Mouse (Mus musculus): ENCODE results near the gene Rbpj. TPM values are rescaled to one million over a fixed set of nuclear protein-coding genes. Genes with fewer than 3 reads are reported as not detected.

Gene Rbpj
- polyA plus RNA-seq, 1 experiment: 16.0 TPM

GRCm38 (mm10) chr5:53496846-53497549 lies 31.0 kb downstream of the Rbpj start:
- no peak overlapping the region for H3K4me3 ChIP-seq
- no peaks in the 10 kb centered on the region for H3K27me3 ChIP-seq (ENCODE audit: control insufficient read depth, insufficient read depth, insufficient read length)
- no peaks in the 10 kb centered on the region for H3K36me3 ChIP-seq (ENCODE audit: control insufficient read depth, insufficient read depth)
- no peak overlapping the region for H3K4me2 ChIP-seq (ENCODE audit: low read depth)
- no peak for TF ChIP-seq TCF12 (IDR thresholded peaks at IDR 0.05; ENCODE audit: insufficient read depth, poor library complexity, severe bottlenecking)
- TF ChIP-seq USF1 (IDR thresholded peaks at IDR 0.05; ENCODE audit: low read depth): no peak
- TF ChIP-seq TCF3 (IDR thresholded peaks at IDR 0.05; ENCODE audit: insufficient read length, low read depth): no peak
- TF ChIP-seq CEBPB (IDR thresholded peaks at IDR 0.05; ENCODE audit: insufficient read depth, poor library complexity, severe bottlenecking): no peak
- no peak for TF ChIP-seq REST (IDR thresholded peaks at IDR 0.05; ENCODE audit: insufficient read depth, insufficient read length)
- no peak for TF ChIP-seq POLR2A (IDR thresholded peaks at IDR 0.05; ENCODE audit: insufficient read length, low read depth)
- TF ChIP-seq MYOG (IDR thresholded peaks at IDR 0.05; ENCODE audit: control insufficient read depth in 1 of 3, insufficient read depth in 1 of 3, insufficient read length in 2 of 3, low read depth in 2 of 3): no peak
- no peak for TF ChIP-seq POLR2AphosphoS2 (IDR thresholded peaks at IDR 0.05; ENCODE audit: insufficient read length, low read depth)
- TF ChIP-seq SRF (IDR thresholded peaks at IDR 0.05; ENCODE audit: control insufficient read depth, insufficient read length, low read depth): no peak
- no peak for TF ChIP-seq MAX (IDR thresholded peaks at IDR 0.05; ENCODE audit: low read depth)
- no peak for TF ChIP-seq E2F4 (IDR thresholded peaks at IDR 0.05; ENCODE audit: insufficient read depth)
- no peak for TF ChIP-seq MYOD1 (IDR thresholded peaks at IDR 0.05; ENCODE audit: control insufficient read depth in 1 of 3, insufficient read length in 2 of 3, low read depth in 2 of 3)
- H3ac ChIP-seq (ENCODE audit: control insufficient read depth, insufficient read length): no peak overlapping the region
- H3K79me2 ChIP-seq (ENCODE audit: control insufficient read depth, insufficient read depth): no peaks in the 10 kb centered on the region

- Histone ChIP-seq H3K4me3 (no peak overlapping the region), H3K36me3 (ENCODE audit: control insufficient read depth, insufficient read depth) (no peaks in the 10 kb centered on the region), H3ac (ENCODE audit: control insufficient read depth, insufficient read length) (no peak overlapping the region), H3K79me2 (ENCODE audit: control insufficient read depth, insufficient read depth) (no peaks in the 10 kb centered on the region), H3K27me3 (ENCODE audit: control insufficient read depth, insufficient read depth, insufficient read length) (no peaks in the 10 kb centered on the region), H3K4me2 (ENCODE audit: low read depth) (no peak overlapping the region)
- TF ChIP-seq MYOG (IDR thresholded peaks at IDR 0.05; ENCODE audit: control insufficient read depth in 1 of 3, insufficient read depth in 1 of 3, insufficient read length in 2 of 3, low read depth in 2 of 3) (no peak), E2F4 (IDR thresholded peaks at IDR 0.05; ENCODE audit: insufficient read depth) (no peak), TCF3 (IDR thresholded peaks at IDR 0.05; ENCODE audit: insufficient read length, low read depth) (no peak), POLR2A (IDR thresholded peaks at IDR 0.05; ENCODE audit: insufficient read length, low read depth) (no peak), REST (IDR thresholded peaks at IDR 0.05; ENCODE audit: insufficient read depth, insufficient read length) (no peak), TCF12 (IDR thresholded peaks at IDR 0.05; ENCODE audit: insufficient read depth, poor library complexity, severe bottlenecking) (no peak), MAX (IDR thresholded peaks at IDR 0.05; ENCODE audit: low read depth) (no peak), CEBPB (IDR thresholded peaks at IDR 0.05; ENCODE audit: insufficient read depth, poor library complexity, severe bottlenecking) (no peak), USF1 (IDR thresholded peaks at IDR 0.05; ENCODE audit: low read depth) (no peak), POLR2AphosphoS2 (IDR thresholded peaks at IDR 0.05; ENCODE audit: insufficient read length, low read depth) (no peak), MYOD1 (IDR thresholded peaks at IDR 0.05; ENCODE audit: control insufficient read depth in 1 of 3, insufficient read length in 2 of 3, low read depth in 2 of 3) (no peak), SRF (IDR thresholded peaks at IDR 0.05; ENCODE audit: control insufficient read depth, insufficient read length, low read depth) (no peak)
These were observed 33.6 kb downstream of the Rbpj start for GRCm38 (mm10) chr5:53499571-53499970.

- Histone ChIP-seq H3K27me3 (ENCODE audit: control insufficient read depth, insufficient read depth, insufficient read length) (no peaks in the 10 kb centered on the region), H3ac (ENCODE audit: control insufficient read depth, insufficient read length) (no peak overlapping the region), H3K4me2 (ENCODE audit: low read depth) (no peak overlapping the region), H3K4me3 (no peak overlapping the region), H3K36me3 (ENCODE audit: control insufficient read depth, insufficient read depth) (no peaks in the 10 kb centered on the region), H3K79me2 (ENCODE audit: control insufficient read depth, insufficient read depth) (no peaks in the 10 kb centered on the region)
- TF ChIP-seq USF1 (IDR thresholded peaks at IDR 0.05; ENCODE audit: low read depth) (no peak), SRF (IDR thresholded peaks at IDR 0.05; ENCODE audit: control insufficient read depth, insufficient read length, low read depth) (no peak), REST (IDR thresholded peaks at IDR 0.05; ENCODE audit: insufficient read depth, insufficient read length) (no peak), MYOG (IDR thresholded peaks at IDR 0.05; ENCODE audit: control insufficient read depth in 1 of 3, insufficient read depth in 1 of 3, insufficient read length in 2 of 3, low read depth in 2 of 3) (no peak), POLR2AphosphoS2 (IDR thresholded peaks at IDR 0.05; ENCODE audit: insufficient read length, low read depth) (no peak)
These were observed 34.7 kb downstream of the Rbpj start for GRCm38 (mm10) chr5:53500509-53501145.

GRCm38 (mm10) chr5:53503261-53503660 lies 37.3 kb downstream of the Rbpj start:
- Histone ChIP-seq H3K79me2 (ENCODE audit: control insufficient read depth, insufficient read depth) (no peaks in the 10 kb centered on the region), H3K4me3 (no peak overlapping the region), H3K27me3 (ENCODE audit: control insufficient read depth, insufficient read depth, insufficient read length) (no peaks in the 10 kb centered on the region), H3K36me3 (ENCODE audit: control insufficient read depth, insufficient read depth) (no peaks in the 10 kb centered on the region), H3ac (ENCODE audit: control insufficient read depth, insufficient read length) (no peak overlapping the region), H3K4me2 (ENCODE audit: low read depth) (no peak overlapping the region)
- TF ChIP-seq MAX (IDR thresholded peaks at IDR 0.05; ENCODE audit: low read depth): no peak
- TF ChIP-seq TCF3 (IDR thresholded peaks at IDR 0.05; ENCODE audit: insufficient read length, low read depth): no peak
- TF ChIP-seq POLR2AphosphoS2 (IDR thresholded peaks at IDR 0.05; ENCODE audit: insufficient read length, low read depth): no peak
- TF ChIP-seq REST (IDR thresholded peaks at IDR 0.05; ENCODE audit: insufficient read depth, insufficient read length): no peak
- TF ChIP-seq E2F4 (IDR thresholded peaks at IDR 0.05; ENCODE audit: insufficient read depth): no peak
- TF ChIP-seq POLR2A (IDR thresholded peaks at IDR 0.05; ENCODE audit: insufficient read length, low read depth): no peak
- TF ChIP-seq MYOG (IDR thresholded peaks at IDR 0.05; ENCODE audit: control insufficient read depth in 1 of 3, insufficient read depth in 1 of 3, insufficient read length in 2 of 3, low read depth in 2 of 3): no peak
- no peak for TF ChIP-seq MYOD1 (IDR thresholded peaks at IDR 0.05; ENCODE audit: control insufficient read depth in 1 of 3, insufficient read length in 2 of 3, low read depth in 2 of 3)
- TF ChIP-seq SRF (IDR thresholded peaks at IDR 0.05; ENCODE audit: control insufficient read depth, insufficient read length, low read depth): no peak
- TF ChIP-seq USF1 (IDR thresholded peaks at IDR 0.05; ENCODE audit: low read depth): no peak
- TF ChIP-seq TCF12 (IDR thresholded peaks at IDR 0.05; ENCODE audit: insufficient read depth, poor library complexity, severe bottlenecking): no peak
- TF ChIP-seq CEBPB (IDR thresholded peaks at IDR 0.05; ENCODE audit: insufficient read depth, poor library complexity, severe bottlenecking): no peak

Data from myocyte (in vitro differentiated cells).